Mouse (Mus musculus) embryonic facial prominence, embryonic 14.5 days (tissue): ENCODE data around the gene Rbks. TPM values are rescaled to one million over a fixed set of nuclear protein-coding genes. Genes with fewer than 3 reads are reported as not detected.

ENCODE experiments used
- ATAC-seq: fragments of 200-750 bp; cut with Nextera tagmentation; 2 replicates; pipeline ENCODE4 v1.8.0; 2017; ENCODE audit warnings: low read depth, moderate number of reproducible peaks, moderate TSS enrichment
- DNase-seq: peaks from one replicate; pipeline ENCODE4 v3.0.0-alpha.2; 2015; ENCODE audit warnings: low spot score
- H3K27ac ChIP-seq: fragments of 300-500 bp; sonication (generic); replicated peaks from 2 replicates; pipeline ENCODE4 v1.5.1; 2014; ENCODE audit warnings: low read depth, mild to moderate bottlenecking, low read length, moderate library complexity
- H3K27me3 ChIP-seq: fragments of 300-500 bp; sonication (generic); replicated peaks from 2 replicates; pipeline ENCODE4 v1.6.1; 2014; ENCODE audit warnings: low read length; ENCODE audit not compliant: control insufficient read depth, insufficient read depth
- H3K36me3 ChIP-seq: fragments of 300-500 bp; sonication (generic); 2 replicates; pipeline ENCODE4 v1.6.1; 2014; ENCODE audit warnings: low read length, mixed read lengths; ENCODE audit not compliant: control insufficient read depth, insufficient read depth
- H3K4me1 ChIP-seq: fragments of 300-500 bp; sonication (generic); 2 replicates; pipeline ENCODE4 v1.6.1; 2014; ENCODE audit warnings: antibody characterized with exemption, low read length; ENCODE audit not compliant: control insufficient read depth, insufficient read depth
- H3K4me2 ChIP-seq: fragments of 300-500 bp; sonication (generic); 2 replicates; pipeline ENCODE4 v1.6.1; 2014; ENCODE audit warnings: low read depth, mild to moderate bottlenecking, low read length, moderate library complexity, mixed read lengths
- H3K4me3 ChIP-seq: fragments of 300-500 bp; sonication (generic); 2 replicates; pipeline ENCODE4 v1.5.1; 2014; ENCODE audit warnings: low read depth, mild to moderate bottlenecking, low read length
- H3K9ac ChIP-seq: fragments of 300-500 bp; sonication (generic); 2 replicates; pipeline ENCODE4 v1.6.1; 2014; ENCODE audit warnings: low read depth, mild to moderate bottlenecking, low read length, moderate library complexity, mixed read lengths
- H3K9me3 ChIP-seq: fragments of 300-500 bp; sonication (generic); 2 replicates; pipeline ENCODE4 v1.6.1; 2016; ENCODE audit warnings: low read length; ENCODE audit not compliant: control insufficient read depth
- WGBS: fragments of 180-500 bp; shearing (Covaris S2); extraction: QIAGEN DNeasy Blood & Tissue Kit; methylation state at CpG from one replicate; pipeline ENCODE4 v1.1.7; 2014; 5-methylcytosine and 5-hydroxymethylcytosine counted together
- polyA plus RNA-seq: library from polyadenylated mRNA; unstranded; fragments of >200 nt; fragmentation: Nextera tagmentation; extraction: Ambion mirVana; gene quantifications from 2 replicates; pipeline ENCODE4 v1.2.1, GENCODE M21; 2014

Rbks gene
- polyA plus RNA-seq, result 3.6 TPM in 2 replicates

- H3K27me3 ChIP-seq, result no peaks in the 10 kb centered on the region
- peak within 1 kb of the TSS; percentile 91 for H3K27ac ChIP-seq
- H3K9ac ChIP-seq, result peak within 1 kb of the TSS; percentile 87
- ATAC-seq (no peak; the same call in 1 of the 2 replicates), DNase-seq (no peak)
- no peaks in the 10 kb centered on the region for H3K36me3 ChIP-seq
- H3K4me2 ChIP-seq, result peak within 1 kb of the TSS; percentile 83
- 8% methylated on average over 17 of the region's 18 CpGs for WGBS
- no peaks in the 10 kb centered on the region for H3K9me3 ChIP-seq
- H3K4me3 ChIP-seq, result peak within 1 kb of the TSS; percentile 83
- H3K4me1 ChIP-seq, result peaks cover 8% of the 10 kb centered on the region
Observed at GRCm38 (mm10) chr5:31696971-31697643, at the start of gene Rbks. Rbks (minus strand) TSS chr5:31697627.

GRCm38 (mm10) chr5:31742521-31743031 lies 45.1 kb upstream of the Rbks start:
- 75% methylated on average over 4 of the region's 4 CpGs for WGBS
- Histone ChIP-seq H3K9ac (no peak overlapping the region), H3K27ac (no peak overlapping the region), H3K4me1 (no peaks in the 10 kb centered on the region), H3K36me3 (no peaks in the 10 kb centered on the region), H3K4me2 (no peak overlapping the region), H3K27me3 (no peaks in the 10 kb centered on the region), H3K9me3 (no peaks in the 10 kb centered on the region), H3K4me3 (no peak overlapping the region)
- ATAC-seq (no peak), DNase-seq (no peak)

GRCm38 (mm10) chr5:31741931-31742330 lies 44.5 kb upstream of the Rbks start:
- H3K36me3 ChIP-seq, result no peaks in the 10 kb centered on the region
- H3K9ac ChIP-seq, result no peak overlapping the region
- H3K9me3 ChIP-seq, result no peaks in the 10 kb centered on the region
- ATAC-seq (no peak), DNase-seq (no peak)
- 100% methylated on average over 1 of the region's 1 CpGs for WGBS
- H3K4me1 ChIP-seq, result no peaks in the 10 kb centered on the region
- no peak overlapping the region for H3K4me2 ChIP-seq
- H3K4me3 ChIP-seq, result no peak overlapping the region
- H3K27me3 ChIP-seq, result no peaks in the 10 kb centered on the region
- no peak overlapping the region for H3K27ac ChIP-seq

DNA sequence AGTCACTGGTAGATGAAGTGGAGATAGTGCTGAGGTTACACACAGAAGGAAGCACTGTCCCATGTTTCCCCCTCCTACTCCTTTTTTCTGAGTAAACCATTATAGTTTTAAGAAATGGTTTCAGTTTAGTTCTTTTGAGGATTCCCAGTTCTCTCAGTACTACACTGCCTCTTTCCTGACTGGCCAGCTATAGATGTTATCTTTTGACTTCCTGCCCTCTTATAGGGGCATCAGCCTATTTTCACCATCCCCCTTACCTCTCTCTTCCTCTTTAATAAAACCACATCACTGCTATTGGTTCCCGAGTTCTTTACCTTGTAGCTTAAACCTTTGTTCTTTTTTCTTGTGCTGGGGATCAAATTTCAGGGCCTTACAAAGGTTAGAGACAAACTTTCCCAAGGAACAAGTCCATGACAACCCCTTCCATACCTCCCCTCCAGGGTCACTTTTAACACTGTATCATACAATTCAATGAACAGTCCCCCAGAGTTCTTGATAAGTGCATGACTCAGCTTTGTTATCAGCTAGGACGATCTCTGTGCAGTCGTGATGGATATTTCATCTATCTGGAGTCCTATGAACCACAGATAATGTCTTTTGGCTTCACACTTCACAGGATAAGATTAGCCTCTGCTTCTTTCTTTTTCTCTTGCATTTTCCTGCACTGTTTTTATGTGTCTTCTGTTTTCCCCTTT lies 35.4 kb upstream of the Rbks start:
- H3K9me3 ChIP-seq, result no peaks in the 10 kb centered on the region
- no peak overlapping the region for H3K4me3 ChIP-seq
- H3K4me1 ChIP-seq, result no peaks in the 10 kb centered on the region
- ATAC-seq, result no peak
- 32% methylated on average over 3 of the region's 3 CpGs for WGBS
- H3K9ac ChIP-seq, result no peak overlapping the region
- DNase-seq, result no peak
- H3K36me3 ChIP-seq, result no peaks in the 10 kb centered on the region
- no peak overlapping the region for H3K27ac ChIP-seq
- H3K27me3 ChIP-seq, result no peaks in the 10 kb centered on the region
- no peak overlapping the region for H3K4me2 ChIP-seq

DNA sequence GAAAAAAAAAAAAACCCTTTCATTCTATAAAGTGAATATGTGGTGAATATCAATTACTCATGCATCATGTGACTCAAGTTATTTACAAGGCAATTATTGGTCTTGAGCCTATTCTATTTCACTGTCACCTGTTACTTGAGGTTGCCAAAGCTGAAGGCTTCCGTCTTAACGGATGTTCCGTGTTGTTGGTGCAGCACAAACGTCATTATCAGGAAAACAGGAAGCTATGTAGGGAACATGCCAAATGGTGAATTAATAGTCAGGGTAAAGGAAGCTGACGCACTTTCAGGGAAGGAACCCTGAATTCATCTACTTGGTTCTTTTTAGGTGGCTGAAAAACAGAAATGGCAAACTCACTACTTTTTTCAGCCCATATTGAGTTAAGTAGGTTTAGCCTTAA lies 30.0 kb upstream of the Rbks start:
- Histone ChIP-seq H3K4me1 (no peaks in the 10 kb centered on the region), H3K36me3 (no peaks in the 10 kb centered on the region), H3K4me2 (no peak overlapping the region), H3K9me3 (no peaks in the 10 kb centered on the region), H3K27ac (no peak overlapping the region), H3K4me3 (no peak overlapping the region), H3K27me3 (no peaks in the 10 kb centered on the region), H3K9ac (no peak overlapping the region)
- WGBS, result 81% methylated on average over 5 of the region's 5 CpGs
- ATAC-seq (no peak), DNase-seq (no peak)

DNA sequence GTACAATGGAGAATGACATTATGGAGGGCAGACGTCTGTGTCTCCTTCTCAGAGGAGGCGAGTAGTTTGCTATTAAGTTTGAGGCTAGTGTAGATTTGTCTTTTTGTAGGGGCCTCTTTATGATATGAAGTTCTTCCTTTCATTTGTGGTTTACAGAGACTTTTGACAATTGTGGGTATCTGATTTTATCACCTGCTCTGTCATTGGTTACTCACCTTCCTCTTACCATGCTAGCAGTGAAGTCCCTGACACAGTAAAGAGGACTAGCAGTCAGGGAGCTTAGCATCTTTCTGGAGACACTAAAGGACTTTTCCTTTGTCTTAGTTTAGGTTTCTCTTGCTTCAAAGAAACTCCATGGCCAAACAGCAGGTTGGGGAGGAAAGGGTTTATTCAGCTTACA lies 28.5 kb upstream of the Rbks start:
- Histone ChIP-seq H3K9me3 (no peaks in the 10 kb centered on the region), H3K36me3 (no peaks in the 10 kb centered on the region), H3K4me3 (no peak overlapping the region), H3K4me2 (no peak overlapping the region), H3K27me3 (no peaks in the 10 kb centered on the region), H3K4me1 (no peaks in the 10 kb centered on the region), H3K9ac (no peak overlapping the region), H3K27ac (no peak overlapping the region)
- no peak for ATAC-seq
- 80% methylated on average over 2 of the region's 2 CpGs for WGBS
- no peak for DNase-seq

DNA sequence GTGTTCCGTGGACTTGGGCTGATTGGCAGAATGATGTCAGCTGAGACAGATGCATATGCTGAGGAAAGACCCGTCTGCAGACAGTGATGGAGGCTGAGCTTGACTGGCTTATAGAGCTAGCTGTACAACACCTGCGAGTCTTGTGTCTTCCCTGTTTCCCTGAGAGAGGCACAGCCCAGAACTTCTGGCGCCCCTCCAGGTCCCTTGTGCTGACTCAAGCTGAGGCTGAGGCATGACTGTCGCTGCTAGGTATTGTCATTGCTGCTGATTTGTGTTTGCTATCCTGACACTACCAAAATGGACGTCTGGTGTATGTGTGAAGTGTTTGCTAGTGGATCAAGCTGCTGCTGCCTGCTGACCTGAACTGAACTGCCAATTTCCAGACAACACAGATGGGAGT lies 27.1 kb upstream of the Rbks start:
- WGBS, result 76% methylated on average over 5 of the region's 6 CpGs

DNA sequence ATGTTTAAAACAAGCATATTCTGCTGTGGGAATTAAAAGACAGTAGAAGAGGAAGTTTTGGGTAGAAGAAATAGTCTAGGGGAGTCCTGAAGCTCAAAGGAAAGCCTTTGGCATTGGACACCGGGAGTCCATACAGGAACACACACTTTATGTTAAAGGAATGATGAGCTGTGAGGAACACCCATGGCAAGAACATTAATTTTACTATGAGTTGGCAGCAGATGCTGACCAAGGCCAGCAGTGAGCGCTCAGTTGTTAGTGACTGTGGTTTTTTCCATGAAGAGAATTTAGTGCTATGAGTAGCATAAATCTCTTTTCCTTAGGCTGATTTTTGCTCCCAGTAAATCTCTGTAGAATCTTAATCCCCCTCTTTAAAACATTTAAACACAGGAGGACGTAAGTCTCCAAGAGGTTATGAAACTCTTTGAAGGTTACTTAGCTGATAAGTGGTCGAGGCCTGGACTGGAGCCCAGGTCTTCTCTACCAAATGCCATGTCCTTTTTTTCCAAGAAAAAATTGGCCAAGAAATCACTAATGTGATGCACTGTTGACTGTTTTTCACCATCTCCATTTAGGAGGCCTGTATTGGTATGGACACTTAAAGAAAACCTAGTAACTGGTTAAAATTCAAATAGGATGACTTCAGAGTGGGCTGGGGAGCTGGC lies 18.2 kb upstream of the Rbks start:
- H3K9me3 ChIP-seq, result no peaks in the 10 kb centered on the region
- H3K27me3 ChIP-seq, result no peaks in the 10 kb centered on the region
- no peaks in the 10 kb centered on the region for H3K36me3 ChIP-seq
- 0 out of 2 replicates have a peak, but pooled peaks cover 2% of the 10 kb centered on the region for H3K4me1 ChIP-seq
- no peak for ATAC-seq
- WGBS, result 76% methylated on average over 4 of the region's 4 CpGs
- H3K27ac ChIP-seq, result no peak overlapping the region
- no peak overlapping the region for H3K4me3 ChIP-seq
- DNase-seq, result no peak
- H3K4me2 ChIP-seq, result no peak overlapping the region
- H3K9ac ChIP-seq, result no peak overlapping the region

More for the DNA sequence above, 27.1 kb upstream of the Rbks start:
- H3K4me3 ChIP-seq, result no peak overlapping the region
- no peak overlapping the region for H3K9ac ChIP-seq
- no peaks in the 10 kb centered on the region for H3K36me3 ChIP-seq
- no peaks in the 10 kb centered on the region for H3K9me3 ChIP-seq
- no peaks in the 10 kb centered on the region for H3K4me1 ChIP-seq
- DNase-seq, result no peak
- H3K4me2 ChIP-seq, result no peak overlapping the region
- ATAC-seq, result no peak
- no peaks in the 10 kb centered on the region for H3K27me3 ChIP-seq
- H3K27ac ChIP-seq, result no peak overlapping the region
